Mouse (Mus musculus) lung, postnatal 4 days (tissue): ENCODE data around the gene Ovgp1.
A peak's percentile ranks its signal among the peaks of the same experiment; 100 is the strongest.
"Not testable (repeated sequence)": the region's sequence is repeated elsewhere in the genome, so short reads cannot be mapped to it uniquely, and the experiment has no call there.

Source experiments
- DNase-seq, 2 experiments: peaks; one replicate each; pipeline ENCODE4 v3.0.0; 2021

Gene Ovgp1

DNA sequence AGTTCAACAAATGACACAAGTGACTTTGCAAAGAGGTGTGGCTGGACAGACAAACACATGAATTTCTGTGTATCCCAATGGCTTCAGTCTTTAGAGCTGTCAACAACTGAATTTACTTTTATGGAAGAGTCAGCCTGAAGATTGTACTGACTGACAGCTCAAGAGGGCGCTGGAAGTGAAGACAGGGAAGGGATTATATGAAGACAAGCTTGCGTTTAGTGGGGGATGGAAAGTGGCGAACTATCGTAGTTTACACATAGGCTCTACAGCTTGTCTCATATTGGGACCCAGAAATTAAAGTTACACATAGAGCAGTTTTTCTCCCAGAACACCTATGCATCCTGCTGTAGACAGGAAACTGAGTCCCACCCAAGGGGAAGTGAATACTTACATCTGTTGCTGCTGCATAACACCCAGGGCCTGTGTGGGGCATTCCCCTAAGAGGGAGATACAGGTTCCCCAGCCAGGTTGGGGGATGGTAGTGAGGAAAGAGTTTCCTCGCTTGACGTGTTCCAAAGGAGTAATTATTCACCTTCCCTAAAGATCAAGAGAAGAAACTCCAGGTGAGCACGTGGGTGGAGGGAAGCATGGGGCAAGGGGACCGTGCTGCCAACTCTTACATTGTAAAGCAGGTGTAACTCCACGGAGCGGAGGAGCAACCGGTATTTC, 27.3 kb downstream of the Ovgp1 start:
- DNase-seq = no peak

GRCm38 (mm10) chr3:106001416-106002370, 28.2 kb downstream of the Ovgp1 start:
- DNase-seq = peak; percentile 30 to 60

- DNase-seq = not testable (repeated sequence)
These were observed 29.8 kb downstream of the Ovgp1 start for GRCm38 (mm10) chr3:106003360-106003759.

GRCm38 (mm10) chr3:106014546-106014945, 41.0 kb downstream of the Ovgp1 start, which contains the start of gene Pifo:
Gene Pifo (minus strand): TSS chr3:106014646.
- no peak for DNase-seq

DNA sequence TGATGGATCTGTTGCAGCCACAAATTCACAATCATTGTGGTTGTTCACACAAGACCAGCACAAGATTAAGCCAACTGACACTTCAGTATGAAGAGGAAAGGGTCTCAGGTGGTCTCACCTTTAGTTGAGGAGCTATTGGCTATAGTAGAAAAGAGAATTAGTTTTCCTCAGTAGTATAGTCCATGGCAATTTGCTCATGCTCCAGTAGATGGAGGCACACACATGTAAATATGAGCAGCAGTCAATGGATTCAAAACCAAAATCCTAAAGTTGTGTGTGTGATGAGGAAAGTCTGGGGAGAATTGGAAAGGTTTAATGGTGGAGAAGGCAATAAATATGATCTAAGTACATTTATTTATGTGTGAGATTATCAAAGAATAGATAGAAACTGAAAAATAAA, 48.3 kb downstream of the Ovgp1 start:
- no peak for DNase-seq

GRCm38 (mm10) chr3:106024135-106024534, 50.6 kb downstream of the Ovgp1 start:
- DNase-seq = no peak

DNA sequence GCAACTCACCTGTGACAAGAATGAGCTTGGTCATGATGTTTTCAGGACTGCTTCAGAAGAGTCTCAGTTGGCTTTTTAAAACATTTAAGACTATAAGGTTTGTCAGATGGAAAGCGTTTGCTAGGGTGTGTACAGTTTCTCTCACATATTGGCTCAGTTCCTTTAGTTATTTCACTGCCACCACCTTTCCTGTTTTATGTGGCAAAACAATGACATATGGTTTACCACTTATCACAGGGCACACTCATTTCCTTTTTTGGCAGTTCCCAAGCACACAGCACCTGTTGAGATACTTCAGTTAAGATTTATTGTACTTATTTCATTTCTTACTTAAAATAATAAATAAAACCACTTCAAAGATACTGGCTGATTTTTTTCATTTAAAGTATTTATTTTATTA, 59.3 kb downstream of the Ovgp1 start, which contains the start of gene Chil5:
TSS of gene Chil5 (minus strand) at position 34 of the 400 bp plus-strand sequence.
- DNase-seq = no peak
